Mouse (Mus musculus) stomach, postnatal 0 days (tissue): ENCODE data around the gene Tnfaip3. TPM values are rescaled to one million over a fixed set of nuclear protein-coding genes. Genes with fewer than 3 reads are reported as not detected.

Source experiments
- ATAC-seq: fragments of 200-750 bp; cut with Nextera tagmentation; 2 replicates; pipeline ENCODE4 v1.8.0; 2017; ENCODE audit not compliant: low FRiP score, low TSS enrichment
- DNase-seq: peaks from one replicate; pipeline ENCODE4 v3.0.0-alpha.2; 2016; ENCODE audit warnings: low spot score
- H3K27ac ChIP-seq: fragments of 300-500 bp; sonication (generic); replicated peaks from 2 replicates; pipeline ENCODE4 v1.5.1; 2014; ENCODE audit warnings: mild to moderate bottlenecking, control low read depth
- H3K27me3 ChIP-seq: fragments of 300-500 bp; sonication (generic); 2 replicates; pipeline ENCODE4 v1.6.1; 2014; ENCODE audit warnings: low read length; ENCODE audit not compliant: control insufficient read depth, insufficient read depth
- H3K36me3 ChIP-seq: fragments of 300-500 bp; sonication (generic); 2 replicates; pipeline ENCODE4 v1.6.1; 2014; ENCODE audit warnings: low read length, mixed read lengths; ENCODE audit not compliant: control insufficient read depth, insufficient read depth
- H3K4me1 ChIP-seq: fragments of 300-500 bp; sonication (generic); replicated peaks from 2 replicates; pipeline ENCODE4 v1.6.1; 2014; ENCODE audit warnings: antibody characterized with exemption; ENCODE audit not compliant: control insufficient read depth, insufficient read depth
- H3K4me2 ChIP-seq: fragments of 300-500 bp; sonication (generic); replicated peaks from 2 replicates; pipeline ENCODE4 v1.6.1; 2014; ENCODE audit warnings: low read depth, mild to moderate bottlenecking, control low read depth, moderate library complexity
- H3K4me3 ChIP-seq: fragments of 300-500 bp; sonication (generic); 2 replicates; pipeline ENCODE4 v1.5.1; 2014; ENCODE audit warnings: low read depth, low read length, control low read depth
- H3K9ac ChIP-seq: fragments of 300-500 bp; sonication (generic); 2 replicates; pipeline ENCODE4 v1.6.1; 2014; ENCODE audit warnings: mild to moderate bottlenecking, low read length, control low read depth, mixed read lengths
- H3K9me3 ChIP-seq: fragments of 300-500 bp; sonication (generic); 2 replicates; pipeline ENCODE4 v1.6.1; 2016; ENCODE audit warnings: low read length; ENCODE audit not compliant: control insufficient read depth
- CTCF ChIP-seq: IDR thresholded peaks from 2 replicates; pipeline ENCODE4 v1.5.1; 2016; ENCODE audit warnings: antibody characterized with exemption, low read depth, mild to moderate bottlenecking, moderate library complexity
- EP300 ChIP-seq: optimal IDR thresholded peaks from 2 replicates; pipeline ENCODE3; 2016; ENCODE audit warnings: antibody characterized with exemption
- whole genome bisulfite sequencing: fragments of 180-500 bp; shearing (Covaris S2); extraction: QIAGEN DNeasy Blood & Tissue Kit; methylation state at CpG from one replicate; pipeline ENCODE4 v1.1.7; 2014; 5-methylcytosine and 5-hydroxymethylcytosine counted together
- polyA plus RNA-seq: library from polyadenylated mRNA; unstranded; fragments of >200 nt; fragmentation: Nextera tagmentation; extraction: Ambion mirVana; gene quantifications from 2 replicates; pipeline ENCODE4 v1.2.1, GENCODE M21; 2015

The Tnfaip3 gene
- polyA plus RNA-seq, 1 experiment from 2014 or later = 1.8 TPM

GRCm38 (mm10) chr10:19002091-19002785, 13.2 kb downstream of the Tnfaip3 start:
- no peak for DNase-seq
- Histone ChIP-seq H3K9ac (no peak overlapping the region), H3K4me3 (no peak overlapping the region), H3K36me3 (peaks cover 14% of the 10 kb centered on the region), H3K27ac (no peak overlapping the region), H3K9me3 (no peaks in the 10 kb centered on the region), H3K4me2 (no peak overlapping the region), H3K27me3 (no peaks in the 10 kb centered on the region), H3K4me1 (no peaks in the 10 kb centered on the region)
- WGBS = 82% methylated on average over 12 of the region's 12 CpGs
- ATAC-seq = no peak
- TF ChIP-seq EP300 (no peak), CTCF (no peak)

DNA sequence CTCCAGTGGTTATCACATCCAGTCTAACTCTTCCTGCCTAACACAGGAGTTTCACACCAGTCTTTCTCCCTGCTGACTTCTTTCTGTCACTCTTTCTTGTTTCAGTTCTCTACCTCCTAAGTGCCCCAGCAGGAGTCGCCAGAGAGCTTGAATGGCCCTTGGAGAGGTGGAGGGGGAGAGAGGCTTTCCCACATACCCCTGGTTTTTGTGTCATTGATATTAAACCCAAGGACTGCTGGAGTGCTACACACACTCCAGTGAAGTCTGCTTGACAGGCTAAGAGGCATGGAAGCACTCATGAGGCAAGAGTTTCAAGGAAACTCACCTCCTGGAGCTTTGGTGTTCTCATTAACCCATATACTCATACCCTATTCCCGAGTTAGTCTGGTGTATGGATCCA, 16.0 kb downstream of the Tnfaip3 start:
- DNase-seq (no peak), ATAC-seq (no peak)
- no peak overlapping the region for H3K4me3 ChIP-seq
- no peaks in the 10 kb centered on the region for H3K9me3 ChIP-seq
- H3K27me3 ChIP-seq = no peaks in the 10 kb centered on the region
- peaks cover 7% of the 10 kb centered on the region for H3K36me3 ChIP-seq
- H3K9ac ChIP-seq = no peak overlapping the region
- WGBS = 91% methylated on average over 2 of the region's 2 CpGs
- no peak overlapping the region for H3K27ac ChIP-seq
- TF ChIP-seq EP300 (no peak), CTCF (peak; percentile 70)
- no peak overlapping the region for H3K4me2 ChIP-seq
- H3K4me1 ChIP-seq = no peaks in the 10 kb centered on the region

DNA sequence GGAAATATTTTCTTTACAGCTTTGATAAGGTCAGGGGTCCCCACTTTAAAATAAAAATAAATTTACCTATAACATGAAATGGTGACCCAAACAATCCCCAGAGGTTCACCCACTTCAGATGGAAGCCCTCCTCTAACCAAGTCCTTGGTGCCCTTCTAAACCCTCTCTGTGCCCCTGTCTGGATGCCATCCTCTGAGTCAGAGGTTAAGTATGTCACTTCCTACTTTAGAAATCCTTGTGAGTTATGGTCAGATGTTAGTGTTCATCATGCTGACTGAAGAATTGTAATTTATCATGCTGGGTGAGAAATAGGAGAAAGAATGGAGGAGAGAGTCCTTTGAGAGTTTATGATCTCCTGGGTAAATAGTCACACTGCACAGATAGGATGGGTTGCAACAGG, 19.1 kb downstream of the Tnfaip3 start:
- no peaks in the 10 kb centered on the region for H3K4me1 ChIP-seq
- H3K9ac ChIP-seq = no peak overlapping the region
- H3K4me3 ChIP-seq = no peak overlapping the region
- no peaks in the 10 kb centered on the region for H3K36me3 ChIP-seq
- no peak overlapping the region for H3K27ac ChIP-seq
- TF ChIP-seq EP300 (no peak), CTCF (no peak)
- ATAC-seq (no peak), DNase-seq (no peak)
- H3K27me3 ChIP-seq = no peaks in the 10 kb centered on the region
- H3K9me3 ChIP-seq = no peaks in the 10 kb centered on the region
- H3K4me2 ChIP-seq = no peak overlapping the region

- Histone ChIP-seq H3K27ac (no peak overlapping the region), H3K9me3 (no peaks in the 10 kb centered on the region), H3K4me1 (no peaks in the 10 kb centered on the region), H3K9ac (no peak overlapping the region), H3K4me3 (no peak overlapping the region), H3K4me2 (no peak overlapping the region), H3K27me3 (no peaks in the 10 kb centered on the region), H3K36me3 (no peaks in the 10 kb centered on the region)
- 70% methylated on average over 12 of the region's 12 CpGs for WGBS
- DNase-seq = no peak
- TF ChIP-seq EP300 (no peak), CTCF (no peak)
- peak; percentile 40; the same call in 1 of the 2 replicates for ATAC-seq
Measured at GRCm38 (mm10) chr10:18995465-18996261, 19.8 kb downstream of the Tnfaip3 start.

DNA sequence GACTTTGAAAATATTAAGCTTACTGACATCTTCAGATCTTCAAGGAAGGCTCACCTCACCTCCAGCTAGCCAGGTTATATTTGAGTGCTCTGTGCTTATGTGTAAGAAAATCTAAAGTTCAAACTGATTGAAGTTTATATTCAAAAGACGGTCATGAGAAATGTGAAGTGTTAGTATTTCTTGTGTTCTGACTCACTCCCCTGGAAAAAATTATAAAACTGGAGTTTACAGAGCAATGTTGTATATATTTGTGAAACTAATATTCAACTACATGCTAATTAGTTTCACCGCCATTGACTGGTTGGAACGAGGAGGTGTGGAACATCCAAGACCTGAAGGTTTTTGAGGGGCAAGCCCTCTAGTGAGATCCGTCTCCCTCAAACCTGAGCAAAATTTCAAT, 22.5 kb downstream of the Tnfaip3 start:
- 91% methylated on average over 4 of the region's 4 CpGs for WGBS
- DNase-seq (no peak), ATAC-seq (no peak)
- Histone ChIP-seq H3K4me3 (no peak overlapping the region), H3K36me3 (no peaks in the 10 kb centered on the region), H3K9ac (no peak overlapping the region), H3K4me1 (no peaks in the 10 kb centered on the region), H3K27me3 (no peaks in the 10 kb centered on the region), H3K27ac (no peak overlapping the region), H3K4me2 (no peak overlapping the region), H3K9me3 (no peaks in the 10 kb centered on the region)
- no peak for TF ChIP-seq CTCF
- TF ChIP-seq EP300 = no peak

GRCm38 (mm10) chr10:18991057-18991456, 24.4 kb downstream of the Tnfaip3 start:
- 85% methylated on average over 4 of the region's 4 CpGs for WGBS
- Histone ChIP-seq H3K9ac (no peak overlapping the region), H3K9me3 (no peaks in the 10 kb centered on the region), H3K27me3 (no peaks in the 10 kb centered on the region), H3K4me1 (no peaks in the 10 kb centered on the region), H3K36me3 (no peaks in the 10 kb centered on the region), H3K4me3 (no peak overlapping the region), H3K27ac (no peak overlapping the region), H3K4me2 (no peak overlapping the region)
- DNase-seq = no peak
- no peak for TF ChIP-seq EP300
- TF ChIP-seq CTCF = no peak
- ATAC-seq = no peak
